Mouse (Mus musculus) thymus, adult 2 months (tissue): Measurements from ENCODE around the gene H2-Ob.

ENCODE experiments used
- CTCF ChIP-seq: fragments of 200-500 bp; IDR thresholded peaks from 2 replicates; pipeline ENCODE4 v1.5.1; 2012; ENCODE audit warnings: mild to moderate bottlenecking, control low read depth, low read length, moderate library complexity, borderline replicate concordance; ENCODE audit not compliant: control insufficient read depth, poor library complexity, insufficient read depth; ENCODE audit errors: extremely low read depth
- POLR2A ChIP-seq: fragments of 200-500 bp; IDR thresholded peaks from 2 replicates; pipeline ENCODE4 v1.6.1; 2012; ENCODE audit warnings: mild to moderate bottlenecking, low read length, control low read depth, moderate library complexity; ENCODE audit not compliant: control insufficient read depth, poor library complexity, insufficient read depth; ENCODE audit errors: extremely low read depth

GRCm38 (mm10) chr17:34268262-34268661 is 29.6 kb downstream of the H2-Ob start:
- TF ChIP-seq POLR2A = no peak
- no peak for TF ChIP-seq CTCF
